9 mouse cellular contexts compared by ENCODE assay signal in genomic region chr16:31750526-31750925, GRCm38 (mm10).
DNase-seq lines count a peak whose midpoint lies in the region; ATAC-seq and TF ChIP-seq lines count a peak whose summit lies in the region.
"Had no signal": no experiment of that assay in that cellular context is flagged by ENCODE, and none has a peak within 500 bp of the region (broad histone marks: within the 10 kb centered on the region; RNA-seq: fewer than 3 reads in every experiment).

No protein-coding gene starts in this region.

- H3K9me3 ChIP-seq in forebrain, postnatal 0 days (ENCODE audit: low read length): no peaks in the 10 kb centered on the region
- H3K9me3 ChIP-seq in forebrain, embryonic 15.5 days: no peaks in the 10 kb centered on the region
- H3K9me3 ChIP-seq in lung, embryonic 14.5 days (ENCODE audit: low read depth, low read length): no peaks in the 10 kb centered on the region

- no peak overlapping the region for H3K9ac ChIP-seq in forebrain, postnatal 0 days
- H3K9ac ChIP-seq in forebrain, embryonic 15.5 days (replicated peaks): no peak overlapping the region
- no peak overlapping the region for H3K9ac ChIP-seq in lung, embryonic 14.5 days

- 85% methylated on average over 1 of the region's 1 CpGs for WGBS in forebrain, postnatal 0 days
- 90% methylated on average over 1 of the region's 1 CpGs for WGBS in forebrain, embryonic 15.5 days
- 92% methylated on average over 1 of the region's 1 CpGs for WGBS in lung, embryonic 14.5 days

- H3K4me3 ChIP-seq in forebrain, postnatal 0 days (ENCODE audit: low read depth, low read length): no peak overlapping the region
- no peak overlapping the region for H3K4me3 ChIP-seq in forebrain, embryonic 15.5 days
- no peak overlapping the region for H3K4me3 ChIP-seq in lung, embryonic 14.5 days (ENCODE audit: low read depth, low read length)
- H3K4me3 ChIP-seq: myocyte had no signal

- H3K27ac ChIP-seq in forebrain, postnatal 0 days (ENCODE audit: low read depth, low read length): no peak overlapping the region
- H3K27ac ChIP-seq in forebrain, embryonic 15.5 days (replicated peaks): no peak overlapping the region
- H3K27ac ChIP-seq in lung, embryonic 14.5 days (ENCODE audit: low read depth): no peak overlapping the region

- no peaks in the 10 kb centered on the region for H3K4me1 ChIP-seq in forebrain, postnatal 0 days (ENCODE audit: insufficient read depth)
- H3K4me1 ChIP-seq in forebrain, embryonic 15.5 days: peaks cover 8% of the 10 kb centered on the region
- no peaks in the 10 kb centered on the region for H3K4me1 ChIP-seq in lung, embryonic 14.5 days (ENCODE audit: insufficient read depth)

- no peak overlapping the region for H3K4me2 ChIP-seq in forebrain, postnatal 0 days (ENCODE audit: low read depth)
- H3K4me2 ChIP-seq in forebrain, embryonic 15.5 days (replicated peaks): no peak overlapping the region
- no peak overlapping the region for H3K4me2 ChIP-seq in lung, embryonic 14.5 days

- H3K27me3 ChIP-seq in forebrain, postnatal 0 days (ENCODE audit: insufficient read depth, low read length): no peaks in the 10 kb centered on the region
- H3K27me3 ChIP-seq in forebrain, embryonic 15.5 days: no peaks in the 10 kb centered on the region
- no peaks in the 10 kb centered on the region for H3K27me3 ChIP-seq in lung, embryonic 14.5 days (ENCODE audit: insufficient read depth, low read length)

- 0 out of 2 replicates have a peak, but pooled peaks have one; percentile 46 for ATAC-seq in forebrain, postnatal 0 days
- no peak for ATAC-seq in forebrain, embryonic 15.5 days (replicated peaks)
- ATAC-seq in lung, embryonic 14.5 days (ENCODE audit: insufficient read depth): no peak

- no peaks in the 10 kb centered on the region for H3K36me3 ChIP-seq in forebrain, postnatal 0 days (ENCODE audit: insufficient read depth)
- no peaks in the 10 kb centered on the region for H3K36me3 ChIP-seq in forebrain, embryonic 15.5 days
- H3K36me3 ChIP-seq in lung, embryonic 14.5 days (ENCODE audit: insufficient read depth): 0 out of 2 replicates have a peak, but pooled peaks cover 5% of the 10 kb centered on the region

- DNase-seq in forebrain, postnatal 0 days: peak; percentile 79
- peak; percentile 79 for DNase-seq in lung, embryonic 14.5 days
- no peak for DNase-seq in lung, adult 18-20 months
- DNase-seq in brain, adult 2 months (ENCODE audit: low read depth, low spot score): peak; percentile 87
- peak; percentile 55 for DNase-seq in naive thymus-derived CD4-positive, alpha-beta T cell, adult 2 months (ENCODE audit: low read depth)
- no peak for DNase-seq in spleen, postnatal 10 days (ENCODE audit: low spot score in 2 of 2)
- no peak for DNase-seq in testis, postnatal 14 days (ENCODE audit: low spot score)

- TF ChIP-seq CTCF in forebrain, postnatal 0 days (IDR thresholded peaks at IDR 0.05; ENCODE audit: low read depth): peak; percentile 81
- peak; percentile 69 for TF ChIP-seq CTCF in lung, embryonic 14.5 days (IDR thresholded peaks at IDR 0.05; ENCODE audit: low read depth)

Comparison
In these comparisons a context has a peak if more than half of its experiments do, and no peak if none do; other contexts are left out.
1. DNase-seq: peak in forebrain, postnatal 0 days (single experiment), lung, embryonic 14.5 days (single experiment), brain, adult 2 months (single experiment) and naive thymus-derived CD4-positive, alpha-beta T cell, adult 2 months (single experiment); none in lung, adult 18-20 months (0 of 2), spleen, postnatal 10 days (0 of 2) and testis, postnatal 14 days (single experiment).